Mouse (Mus musculus): ENCODE results near the gene Eif3i. TPM values are rescaled to one million over a fixed set of nuclear protein-coding genes. Genes with fewer than 3 reads are reported as not detected.
A peak's percentile ranks its signal among the peaks of the same experiment; 100 is the strongest.

The Eif3i gene
- total and polyA plus RNA-seq, 3 experiments, result 396 to 766 (median 730) TPM

DNA sequence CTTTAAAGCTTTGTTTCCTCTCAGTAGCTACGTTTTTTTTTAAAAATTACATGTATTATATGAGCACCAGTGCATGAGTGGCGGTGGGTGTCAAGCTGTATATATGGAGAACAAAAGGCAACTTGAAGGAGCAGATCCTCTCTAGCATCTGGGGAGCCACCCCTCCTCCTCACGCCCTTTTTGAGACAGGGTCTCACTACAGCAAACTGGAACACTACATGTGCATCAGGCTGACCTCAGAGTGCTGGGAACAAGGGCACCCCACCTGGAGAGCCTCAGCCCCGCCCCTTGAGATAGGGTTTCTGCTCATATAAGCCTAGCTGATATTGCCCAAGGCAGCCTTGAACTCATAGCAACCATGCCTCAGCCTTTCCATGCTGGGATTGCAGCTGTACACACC lies 25.0 kb upstream of the Eif3i start:
- Histone ChIP-seq H3K9ac (ENCODE audit: control insufficient read depth, low read depth, low read length, poor library complexity, severe bottlenecking) (no peak overlapping the region), H3K9me3 (replicated peaks; ENCODE audit: insufficient read depth, low read length) (no peaks in the 10 kb centered on the region), H3K4me1 (ENCODE audit: control insufficient read depth in 1 of 2, insufficient read depth in 2 of 2, low read length in 2 of 2) (peaks cover 3 to 17% of the 10 kb centered on the region in 2 experiments; a peak in 3 of 4 replicates), H3K27me3 (ENCODE audit: control insufficient read depth in 1 of 2, insufficient read depth in 2 of 2, low read length in 2 of 2) (no peaks in the 10 kb centered on the region), H3K79me2 (ENCODE audit: control insufficient read depth, insufficient read depth, low read length, poor library complexity) (no peaks in the 10 kb centered on the region; the same call in 1 of the 2 replicates), H3K4me3 (ENCODE audit: control insufficient read depth in 1 of 2, insufficient read depth in 1 of 2, low read depth in 2 of 2, low read length in 2 of 2) (no peak overlapping the region), H3K27ac (ENCODE audit: control insufficient read depth, low read depth, low read length) (peak overlapping the region; percentile 48), H3K36me3 (ENCODE audit: control insufficient read depth in 1 of 2, insufficient read depth in 2 of 2, low read length in 2 of 2) (peaks cover under 1 to 9% of the 10 kb centered on the region in 2 experiments)
- DNase-seq (ENCODE audit: low read depth, low spot score), result peak; percentile 50
- TF ChIP-seq CHD1 (IDR thresholded peaks at IDR 0.05; ENCODE audit: low read depth, low read length) (no peak), TAL1 (IDR thresholded peaks at IDR 0.05; ENCODE audit: low read length) (no peak), CTCF (IDR thresholded peaks at IDR 0.05 in 2 of 3, conservative IDR thresholded peaks at IDR 0.05 in 1 of 3; ENCODE audit: control insufficient read depth in 1 of 3, insufficient read depth in 1 of 3, low read depth in 2 of 3, low read length in 3 of 3, poor library complexity in 1 of 3, severe bottlenecking in 1 of 3) (no peak), MYC (IDR thresholded peaks at IDR 0.05; ENCODE audit: low read depth, low read length) (no peak), KAT2A (conservative IDR thresholded peaks at IDR 0.05; ENCODE audit: low read depth, low read length) (no peak), ZKSCAN1 (IDR thresholded peaks at IDR 0.05; ENCODE audit: low read depth, low read length) (no peak), EP300 (IDR thresholded peaks at IDR 0.05; ENCODE audit: low read depth in 1 of 2, low read length in 2 of 2) (no peak), ZMIZ1 (IDR thresholded peaks at IDR 0.05; ENCODE audit: low read depth, low read length) (no peak), POLR2A (IDR thresholded peaks at IDR 0.05; ENCODE audit: control insufficient read depth in 1 of 2, insufficient read depth in 1 of 2, low read depth in 1 of 2, low read length in 2 of 2, poor library complexity in 1 of 2) (no peak), TBP (IDR thresholded peaks at IDR 0.05; ENCODE audit: low read depth, low read length) (no peak), POLR2AphosphoS2 (IDR thresholded peaks at IDR 0.05; ENCODE audit: low read length) (no peak), GABPA (IDR thresholded peaks at IDR 0.05; ENCODE audit: low read depth, low read length) (no peak), NELFE (IDR thresholded peaks at IDR 0.05; ENCODE audit: low read depth, low read length) (no peak), ZNF384 (IDR thresholded peaks at IDR 0.05; ENCODE audit: low read depth, low read length) (no peak), POLR2AphosphoS5 (IDR thresholded peaks at IDR 0.05; ENCODE audit: borderline replicate concordance, low read depth, low read length) (no peak), JUND (IDR thresholded peaks at IDR 0.05; ENCODE audit: low read depth, low read length) (no peak), RCOR1 (IDR thresholded peaks at IDR 0.05; ENCODE audit: low read depth, low read length) (no peak)

DNA sequence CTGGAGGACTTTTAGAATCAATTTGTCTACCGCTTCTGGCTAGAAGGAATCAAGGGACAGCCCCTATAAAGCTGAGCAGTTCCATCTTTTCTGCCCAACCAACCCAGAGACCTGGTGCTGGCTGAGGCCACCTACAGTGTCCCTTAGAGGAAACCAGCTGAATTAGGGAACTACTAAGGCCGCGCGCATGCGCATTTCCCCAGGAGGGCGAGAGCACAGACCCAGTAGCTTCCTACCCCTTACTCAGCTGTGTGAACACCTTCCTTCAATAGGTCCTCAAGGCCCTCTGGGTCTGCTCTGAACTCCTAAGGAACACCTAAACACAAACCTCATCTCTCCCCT lies 24.6 kb upstream of the Eif3i start:
- Histone ChIP-seq H3K9me3 (replicated peaks; ENCODE audit: insufficient read depth, low read length) (no peaks in the 10 kb centered on the region), H3K4me3 (ENCODE audit: control insufficient read depth in 1 of 2, insufficient read depth in 1 of 2, low read depth in 2 of 2, low read length in 2 of 2) (peak overlapping the region in 1 of 2 experiments; percentile 38; a peak in 1 of 4 replicates), H3K79me2 (ENCODE audit: control insufficient read depth, insufficient read depth, low read length, poor library complexity) (no peaks in the 10 kb centered on the region; the same call in 1 of the 2 replicates), H3K27me3 (ENCODE audit: control insufficient read depth in 1 of 2, insufficient read depth in 2 of 2, low read length in 2 of 2) (no peaks in the 10 kb centered on the region), H3K9ac (ENCODE audit: control insufficient read depth, low read depth, low read length, poor library complexity, severe bottlenecking) (peak overlapping the region; percentile 38), H3K4me1 (ENCODE audit: control insufficient read depth in 1 of 2, insufficient read depth in 2 of 2, low read length in 2 of 2) (peaks cover 3 to 17% of the 10 kb centered on the region in 2 experiments; a peak in 3 of 4 replicates), H3K27ac (ENCODE audit: control insufficient read depth, low read depth, low read length) (peak overlapping the region; percentile 48), H3K36me3 (ENCODE audit: control insufficient read depth in 1 of 2, insufficient read depth in 2 of 2, low read length in 2 of 2) (peaks cover 0 to 9% of the 10 kb centered on the region in 2 experiments)
- DNase-seq (ENCODE audit: low read depth, low spot score), result peak; percentile 78
- peak; percentile 73 for TF ChIP-seq NRF1 (IDR thresholded peaks at IDR 0.05; ENCODE audit: insufficient read depth, low read depth, low read length, poor library complexity, severe bottlenecking)
- 0 out of 2 replicates have a peak, but pooled peaks have one; percentile 45 for TF ChIP-seq ZMIZ1 (IDR thresholded peaks at IDR 0.05; ENCODE audit: low read depth, low read length)
- TF ChIP-seq SIN3A (IDR thresholded peaks at IDR 0.05; ENCODE audit: low read length), result peak; percentile 23; the same call in 1 of the 2 replicates
- TF ChIP-seq MYB (IDR thresholded peaks at IDR 0.05; ENCODE audit: low read depth, low read length), result no peak
- no peak for TF ChIP-seq TCF12 (IDR thresholded peaks at IDR 0.05; ENCODE audit: low read depth, low read length)
- TF ChIP-seq MXI1 (IDR thresholded peaks at IDR 0.05; ENCODE audit: low read depth, low read length), result peak; percentile 23; the same call in 1 of the 2 replicates
- TF ChIP-seq HCFC1 (IDR thresholded peaks at IDR 0.05; ENCODE audit: low read depth, low read length), result 0 out of 2 replicates have a peak, but pooled peaks have one; percentile 34
- TF ChIP-seq POLR2AphosphoS2 (IDR thresholded peaks at IDR 0.05; ENCODE audit: low read length), result 0 out of 2 replicates have a peak, but pooled peaks have one; percentile 39
